Mouse (Mus musculus): ENCODE measurements at regions not wholly inside any gene's neighbourhood (a gene's known extent, or its start where the extent isn't known, plus 50 kb on each side); places are given as distances from the start of the nearest gene placed in this dataset.

DNA sequence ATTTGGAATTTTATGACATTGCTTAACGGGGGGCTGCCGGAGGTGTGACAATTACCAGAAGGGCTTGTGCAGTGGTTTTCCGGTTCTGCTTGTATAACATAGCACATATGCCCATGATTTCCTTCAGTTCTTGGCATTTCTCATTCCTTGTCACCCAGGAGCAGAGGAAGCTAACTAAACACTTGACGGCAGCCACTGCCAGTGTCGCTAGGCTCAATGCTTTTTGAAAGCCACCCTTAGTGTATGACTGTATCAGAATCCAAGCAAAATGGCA, 132.8 kb downstream of the Rnd3 start:
- no peak for DNase-seq
- Histone ChIP-seq H3K27me3 (ENCODE audit: insufficient read depth, low read length) (no peaks in the 10 kb centered on the region), H3K4me3 (ENCODE audit: low read depth, low read length) (no peak overlapping the region), H3K36me3 (replicated peaks; ENCODE audit: insufficient read depth, low read length) (no peaks in the 10 kb centered on the region), H3K27ac (ENCODE audit: low read depth) (no peak overlapping the region), H3K4me2 (ENCODE audit: low read depth, low read length) (no peak overlapping the region), H3K4me1 (ENCODE audit: insufficient read depth) (no peaks in the 10 kb centered on the region), H3K9me3 (ENCODE audit: low read length) (no peaks in the 10 kb centered on the region), H3K9ac (replicated peaks) (no peak overlapping the region)
- no peak for ATAC-seq
- 58% methylated on average over 5 of the region's 5 CpGs for WGBS (ENCODE audit: insufficient replicate concordance)
- no peak for TF ChIP-seq CTCF (IDR thresholded peaks at IDR 0.05; ENCODE audit: low read depth)
- TF ChIP-seq EP300 (IDR thresholded peaks at IDR 0.05; ENCODE audit: low read depth), result no peak

DNA sequence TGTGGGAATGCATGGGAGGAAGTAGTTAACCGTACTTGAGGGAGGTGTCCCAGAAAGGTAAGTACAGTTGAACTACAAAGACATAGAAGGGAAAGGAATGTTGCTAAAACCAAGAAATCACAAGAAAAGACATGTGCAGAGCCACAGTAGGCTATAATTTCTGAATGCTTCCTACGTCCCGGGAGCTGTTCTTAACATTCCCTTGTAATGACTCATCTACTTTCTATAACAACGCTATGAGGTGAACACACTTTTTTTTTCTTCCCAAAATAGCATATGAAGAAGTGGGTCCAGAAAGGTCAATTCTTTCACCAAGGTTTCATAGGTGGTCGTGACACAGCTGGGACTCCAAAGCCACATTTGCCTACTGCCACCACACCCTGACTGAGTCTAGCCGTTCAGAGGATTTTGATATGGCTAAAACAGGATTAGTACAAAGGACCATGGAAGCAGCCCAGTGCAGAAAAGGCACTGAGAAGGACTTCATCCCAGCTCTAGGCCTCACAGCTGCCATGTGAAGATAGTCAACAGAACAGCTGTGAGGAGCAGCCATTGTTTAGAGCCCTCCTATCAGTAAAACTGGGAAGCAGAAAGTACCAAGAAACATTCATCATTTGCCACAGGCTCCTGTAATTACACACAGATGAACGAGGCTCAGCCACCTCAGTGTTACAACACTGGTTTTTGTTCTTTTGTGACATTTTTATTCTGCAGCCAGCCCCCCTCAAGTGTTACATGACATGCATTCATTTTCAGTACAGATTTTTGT, 133.4 kb downstream of the Rnd3 start:
- no peaks in the 10 kb centered on the region for H3K4me1 ChIP-seq (ENCODE audit: insufficient read depth)
- H3K4me2 ChIP-seq (ENCODE audit: low read depth, low read length), result no peak overlapping the region
- no peak for ATAC-seq
- no peak overlapping the region for H3K4me3 ChIP-seq (ENCODE audit: low read depth, low read length)
- H3K36me3 ChIP-seq (replicated peaks; ENCODE audit: insufficient read depth, low read length), result no peaks in the 10 kb centered on the region
- TF ChIP-seq CTCF (IDR thresholded peaks at IDR 0.05; ENCODE audit: low read depth) (no peak), EP300 (IDR thresholded peaks at IDR 0.05; ENCODE audit: low read depth) (no peak)
- no peak for DNase-seq
- H3K9ac ChIP-seq (replicated peaks), result no peak overlapping the region
- no peaks in the 10 kb centered on the region for H3K9me3 ChIP-seq (ENCODE audit: low read length)
- H3K27ac ChIP-seq (ENCODE audit: low read depth), result no peak overlapping the region
- WGBS (ENCODE audit: insufficient replicate concordance), result 59% methylated on average over 7 of the region's 7 CpGs
- H3K27me3 ChIP-seq (ENCODE audit: insufficient read depth, low read length), result no peaks in the 10 kb centered on the region

DNA sequence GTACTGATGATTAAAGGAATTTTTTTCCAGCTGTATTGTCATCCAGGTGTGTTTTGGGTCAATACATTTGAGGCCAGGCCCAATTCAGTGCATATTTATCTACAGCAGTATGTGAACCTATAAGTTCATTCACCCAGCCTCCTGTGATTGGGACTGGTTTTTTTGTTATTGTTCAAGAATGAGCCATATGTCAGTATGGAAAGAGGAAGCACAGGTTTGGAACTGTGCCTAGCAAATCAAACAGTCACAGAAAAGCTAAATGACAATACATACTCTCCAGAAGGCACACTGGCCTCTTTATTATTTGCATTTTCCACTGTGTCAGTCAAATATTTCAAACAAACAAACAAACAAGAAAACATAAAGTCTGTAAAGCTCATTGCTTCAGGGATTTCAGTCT, 134.7 kb downstream of the Rnd3 start:
- DNase-seq (no peak), ATAC-seq (no peak)
- TF ChIP-seq CTCF (IDR thresholded peaks at IDR 0.05; ENCODE audit: low read depth), result no peak
- TF ChIP-seq EP300 (IDR thresholded peaks at IDR 0.05; ENCODE audit: low read depth), result no peak
- H3K27ac ChIP-seq (ENCODE audit: low read depth), result no peak overlapping the region
- H3K9me3 ChIP-seq (ENCODE audit: low read length), result no peaks in the 10 kb centered on the region
- H3K4me2 ChIP-seq (ENCODE audit: low read depth, low read length), result no peak overlapping the region
- H3K27me3 ChIP-seq (ENCODE audit: insufficient read depth, low read length), result no peaks in the 10 kb centered on the region
- H3K9ac ChIP-seq (replicated peaks), result no peak overlapping the region
- H3K4me1 ChIP-seq (ENCODE audit: insufficient read depth), result no peaks in the 10 kb centered on the region
- no peaks in the 10 kb centered on the region for H3K36me3 ChIP-seq (replicated peaks; ENCODE audit: insufficient read depth, low read length)
- no peak overlapping the region for H3K4me3 ChIP-seq (ENCODE audit: low read depth, low read length)

GRCm38 (mm10) chr2:51013090-51013489, 135.8 kb downstream of the Rnd3 start:
- no peaks in the 10 kb centered on the region for H3K27me3 ChIP-seq (ENCODE audit: insufficient read depth, low read length)
- no peak for DNase-seq
- 31% methylated on average over 2 of the region's 2 CpGs for WGBS (ENCODE audit: insufficient replicate concordance)
- H3K4me1 ChIP-seq (ENCODE audit: insufficient read depth), result no peaks in the 10 kb centered on the region
- no peak overlapping the region for H3K9ac ChIP-seq (replicated peaks)
- no peak overlapping the region for H3K4me3 ChIP-seq (ENCODE audit: low read depth, low read length)
- no peaks in the 10 kb centered on the region for H3K9me3 ChIP-seq (ENCODE audit: low read length)
- no peak for ATAC-seq
- H3K36me3 ChIP-seq (replicated peaks; ENCODE audit: insufficient read depth, low read length), result no peaks in the 10 kb centered on the region
- TF ChIP-seq EP300 (IDR thresholded peaks at IDR 0.05; ENCODE audit: low read depth) (no peak), CTCF (IDR thresholded peaks at IDR 0.05; ENCODE audit: low read depth) (no peak)
- H3K27ac ChIP-seq (ENCODE audit: low read depth), result no peak overlapping the region
- no peak overlapping the region for H3K4me2 ChIP-seq (ENCODE audit: low read depth, low read length)

DNA sequence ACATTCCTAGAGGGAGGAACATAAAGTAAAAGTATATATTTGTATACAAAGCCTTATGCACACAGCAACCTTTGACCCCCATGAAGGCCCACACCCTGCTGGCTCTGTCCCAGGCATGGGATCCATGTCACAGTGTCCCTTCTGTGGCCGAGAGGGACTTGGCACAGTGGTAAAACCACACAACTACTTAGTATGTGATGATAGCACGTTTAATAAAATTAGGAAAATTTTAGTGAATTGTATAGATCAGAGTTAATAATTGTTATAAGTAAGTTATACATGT, 140.7 kb downstream of the Rnd3 start:
- Histone ChIP-seq H3K36me3 (replicated peaks; ENCODE audit: insufficient read depth, low read length) (no peaks in the 10 kb centered on the region), H3K27ac (ENCODE audit: low read depth) (no peak overlapping the region), H3K9me3 (ENCODE audit: low read length) (no peaks in the 10 kb centered on the region), H3K4me1 (ENCODE audit: insufficient read depth) (no peaks in the 10 kb centered on the region), H3K27me3 (ENCODE audit: insufficient read depth, low read length) (no peaks in the 10 kb centered on the region), H3K9ac (replicated peaks) (no peak overlapping the region), H3K4me3 (ENCODE audit: low read depth, low read length) (no peak overlapping the region), H3K4me2 (ENCODE audit: low read depth, low read length) (no peak overlapping the region)
- WGBS (ENCODE audit: insufficient replicate concordance), result 56% methylated on average over 2 of the region's 2 CpGs
- TF ChIP-seq EP300 (IDR thresholded peaks at IDR 0.05; ENCODE audit: low read depth) (no peak), CTCF (IDR thresholded peaks at IDR 0.05; ENCODE audit: low read depth) (no peak)
- no peak for DNase-seq
- no peak for ATAC-seq

DNA sequence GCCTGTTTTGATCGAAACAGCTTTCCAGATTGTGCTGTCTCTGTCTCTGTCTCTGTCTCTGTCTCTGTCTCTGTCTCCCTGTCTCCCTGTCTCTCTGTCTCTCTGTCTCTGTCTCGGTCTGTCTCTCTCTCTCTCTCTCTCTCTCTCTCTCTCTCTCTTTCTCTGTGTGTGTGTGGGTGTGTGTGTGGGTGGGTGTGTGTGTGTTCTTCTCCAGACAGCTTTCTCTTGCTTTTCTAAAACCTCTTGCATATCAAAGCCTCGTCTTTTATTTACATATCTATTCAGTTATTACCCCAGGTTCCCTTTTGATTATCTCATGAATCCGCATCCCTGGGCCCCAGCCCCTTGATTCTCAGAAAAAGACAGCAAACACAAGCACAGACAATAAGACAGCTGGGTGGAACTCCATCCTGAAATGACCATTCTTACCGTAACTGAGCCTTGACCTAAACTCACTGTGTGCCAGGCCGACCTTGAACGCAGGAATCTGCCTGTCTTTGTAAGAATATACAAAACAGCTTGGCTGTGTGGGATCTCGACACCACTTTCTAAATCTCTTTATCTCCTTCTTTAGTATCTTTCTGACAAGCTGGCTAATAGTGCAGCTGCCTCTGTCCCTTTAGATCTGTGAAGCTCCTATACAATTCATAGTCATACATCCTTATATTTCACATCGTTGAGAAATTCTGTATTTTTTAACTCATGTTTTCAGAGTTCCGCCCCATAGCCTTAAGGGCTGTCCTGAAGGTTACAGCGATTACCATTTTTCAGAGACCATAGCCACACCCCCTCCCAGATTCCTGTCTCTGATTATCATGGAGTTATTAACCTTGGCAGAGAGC, 141.3 kb downstream of the Rnd3 start:
- H3K9ac ChIP-seq (replicated peaks), result no peak overlapping the region
- H3K9me3 ChIP-seq (ENCODE audit: low read length), result no peaks in the 10 kb centered on the region
- no peak overlapping the region for H3K4me2 ChIP-seq (ENCODE audit: low read depth, low read length)
- no peak for TF ChIP-seq EP300 (IDR thresholded peaks at IDR 0.05; ENCODE audit: low read depth)
- no peak for TF ChIP-seq CTCF (IDR thresholded peaks at IDR 0.05; ENCODE audit: low read depth)
- ATAC-seq, result no peak
- H3K4me1 ChIP-seq (ENCODE audit: insufficient read depth), result no peaks in the 10 kb centered on the region
- DNase-seq, result no peak
- no peak overlapping the region for H3K4me3 ChIP-seq (ENCODE audit: low read depth, low read length)
- no peak overlapping the region for H3K27ac ChIP-seq (ENCODE audit: low read depth)
- 74% methylated on average over 11 of the region's 11 CpGs for WGBS (ENCODE audit: insufficient replicate concordance)
- H3K36me3 ChIP-seq (replicated peaks; ENCODE audit: insufficient read depth, low read length), result no peaks in the 10 kb centered on the region
- H3K27me3 ChIP-seq (ENCODE audit: insufficient read depth, low read length), result no peaks in the 10 kb centered on the region

All from liver, postnatal 0 days (tissue).